Mouse (Mus musculus) frontal cortex, postnatal 25 days (tissue): ENCODE results near the gene Rapgef4.
A peak's percentile ranks its signal among the peaks of the same experiment; 100 is the strongest.
"Not testable (repeated sequence)": the region's sequence is repeated elsewhere in the genome, so short reads cannot be mapped to it uniquely, and the experiment has no call there.

Experiments
- DNase-seq, 2 experiments: peaks; one replicate each; pipeline ENCODE4 v3.0.0; 2022; ENCODE audit warnings: low spot score in 2 of 2

Rapgef4 gene

DNA sequence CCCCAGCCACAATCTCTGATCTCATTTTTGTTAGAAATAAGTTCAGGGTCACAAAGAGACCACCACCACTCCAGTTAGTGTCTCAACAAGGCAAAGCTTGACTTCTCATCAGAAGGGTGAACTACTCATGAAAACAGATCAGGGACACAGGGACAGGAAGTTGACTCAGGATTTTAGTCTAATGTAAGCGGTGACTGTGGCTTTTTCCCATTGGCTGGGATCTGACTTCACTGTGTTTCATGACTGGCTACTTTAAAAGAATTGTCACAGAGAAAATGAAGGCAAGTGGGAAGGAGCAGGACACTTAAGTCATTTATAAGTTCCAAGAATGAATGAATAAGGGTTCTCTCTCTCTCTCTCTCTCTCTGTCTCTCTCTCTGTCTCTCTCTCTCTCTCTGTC lies 45.5 kb downstream of the Rapgef4 start:
- DNase-seq: no peak

DNA sequence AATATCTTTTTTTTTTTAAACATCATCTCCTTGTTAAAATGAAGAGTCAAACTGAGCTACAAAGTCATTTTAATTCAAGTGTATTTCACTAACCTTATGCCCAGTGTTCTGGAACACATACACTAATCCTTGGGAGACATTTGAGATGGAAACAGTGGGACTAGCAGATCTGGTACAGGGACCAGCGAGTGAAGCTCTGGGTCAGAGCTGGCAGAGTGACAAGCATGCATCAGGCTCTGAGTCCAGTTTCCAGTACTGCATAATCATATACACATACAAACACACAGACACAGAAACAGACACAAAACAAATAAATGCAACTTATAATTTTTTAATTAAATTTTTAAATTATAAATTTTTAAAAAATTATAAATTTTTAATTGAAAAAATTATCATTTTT lies 48.0 kb downstream of the Rapgef4 start:
- DNase-seq: no peak

DNA sequence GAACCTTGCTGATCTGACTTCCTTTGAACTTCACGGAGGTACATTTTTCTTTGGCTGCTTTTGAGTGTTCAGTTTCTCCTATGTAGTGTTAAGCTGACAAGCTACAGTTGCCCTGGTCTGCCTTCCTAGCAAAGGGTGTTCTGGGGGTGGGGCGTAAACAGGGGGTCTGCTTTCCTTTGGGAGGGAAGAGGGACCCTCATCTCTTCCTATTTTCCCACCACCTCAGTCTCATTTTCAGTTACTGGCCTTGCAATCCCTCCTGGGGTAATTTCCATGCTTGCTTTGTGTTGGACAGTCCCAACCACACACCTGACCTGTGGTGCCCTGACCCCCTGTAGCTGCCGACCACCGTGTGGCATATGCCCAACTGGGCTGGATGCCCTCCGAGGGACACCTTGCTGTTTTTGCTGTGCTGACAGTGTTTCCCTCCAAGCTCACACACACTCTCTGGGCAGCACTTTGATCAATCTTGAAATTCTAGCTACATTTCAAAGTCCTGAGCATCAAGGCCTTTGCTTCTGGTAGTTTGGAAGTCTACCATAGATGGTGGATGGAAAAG lies 48.6 kb downstream of the Rapgef4 start:
- no peak for DNase-seq

DNA sequence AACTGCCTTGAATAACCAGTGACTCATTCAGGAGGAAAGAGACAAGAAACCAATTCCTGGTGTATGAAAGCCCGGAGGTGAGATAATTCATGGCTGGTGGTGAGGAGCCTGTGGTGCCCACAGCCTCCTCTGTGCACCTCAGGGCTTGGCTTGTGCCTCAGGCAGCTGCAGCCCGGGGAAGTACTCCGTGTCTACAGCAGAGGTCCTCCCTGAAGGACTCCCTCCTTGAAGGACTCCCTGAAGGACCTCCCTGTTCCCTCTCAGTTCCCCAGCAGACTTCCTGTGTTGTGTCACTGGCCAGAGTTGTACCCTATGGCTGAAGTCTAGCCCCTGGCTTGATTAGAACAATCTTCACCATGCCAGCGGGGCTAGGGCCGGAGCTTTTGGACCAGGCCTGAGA lies 50.7 kb downstream of the Rapgef4 start:
- no peak for DNase-seq

DNA sequence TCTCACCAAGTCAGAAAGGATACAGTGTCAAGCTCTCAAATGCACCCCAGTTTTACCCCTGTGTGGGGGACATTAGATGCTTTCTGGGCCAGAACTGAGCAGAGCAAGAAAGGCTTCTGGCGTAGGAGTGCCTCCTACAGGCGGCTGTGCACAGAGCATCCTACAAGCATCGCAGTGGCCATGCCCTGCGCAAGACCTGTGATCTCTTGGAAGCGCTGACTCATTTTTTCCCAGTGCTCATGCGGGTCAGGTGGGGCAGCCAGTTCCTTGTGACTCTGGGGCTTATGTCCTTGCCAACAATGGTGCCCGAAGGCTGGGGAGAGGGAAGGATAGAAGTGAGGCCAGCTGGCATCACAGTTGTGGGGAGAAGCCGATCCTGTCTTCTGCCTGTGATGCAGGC lies 54.6 kb downstream of the Rapgef4 start:
- no peak for DNase-seq

DNA sequence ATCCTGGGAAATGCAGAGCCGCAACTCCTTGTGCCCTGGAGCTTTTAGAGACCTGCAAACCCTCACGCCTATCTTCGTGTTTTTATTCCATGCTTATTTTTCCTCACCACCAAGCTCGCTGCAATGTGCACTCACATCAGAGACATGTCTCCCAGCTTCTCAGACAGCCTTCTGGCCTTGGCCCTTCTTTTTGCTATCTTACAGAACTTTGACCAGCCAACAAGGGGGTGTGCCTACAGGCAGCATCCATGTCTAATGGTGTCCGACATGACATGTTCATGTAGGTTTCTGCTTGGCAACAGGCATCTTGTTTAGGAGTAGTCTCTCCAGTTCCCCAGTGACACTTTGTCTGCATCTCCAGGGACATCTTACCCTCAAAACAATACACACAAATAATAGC lies 56.3 kb downstream of the Rapgef4 start:
- no peak for DNase-seq

DNA sequence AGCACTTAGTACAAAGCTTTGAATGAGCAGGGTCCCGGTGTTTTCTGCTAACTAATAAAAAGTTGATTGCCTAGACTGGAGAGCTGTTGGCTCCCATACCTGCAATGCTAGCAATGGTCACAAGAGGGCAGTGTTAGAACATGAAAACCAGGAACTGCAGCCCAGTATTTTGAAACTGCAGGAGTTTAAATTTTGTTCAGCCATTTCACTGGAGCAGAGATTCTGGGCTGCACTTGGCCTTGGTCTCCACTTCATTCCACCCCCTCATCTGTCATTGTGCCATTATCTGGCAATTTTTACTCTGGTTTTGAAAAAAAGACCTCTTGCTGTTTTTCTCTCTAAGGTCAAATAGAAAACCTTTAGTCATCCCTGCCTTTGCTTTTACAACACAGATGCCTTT lies 57.2 kb downstream of the Rapgef4 start:
- DNase-seq: peak; percentile 76 to 85

DNA sequence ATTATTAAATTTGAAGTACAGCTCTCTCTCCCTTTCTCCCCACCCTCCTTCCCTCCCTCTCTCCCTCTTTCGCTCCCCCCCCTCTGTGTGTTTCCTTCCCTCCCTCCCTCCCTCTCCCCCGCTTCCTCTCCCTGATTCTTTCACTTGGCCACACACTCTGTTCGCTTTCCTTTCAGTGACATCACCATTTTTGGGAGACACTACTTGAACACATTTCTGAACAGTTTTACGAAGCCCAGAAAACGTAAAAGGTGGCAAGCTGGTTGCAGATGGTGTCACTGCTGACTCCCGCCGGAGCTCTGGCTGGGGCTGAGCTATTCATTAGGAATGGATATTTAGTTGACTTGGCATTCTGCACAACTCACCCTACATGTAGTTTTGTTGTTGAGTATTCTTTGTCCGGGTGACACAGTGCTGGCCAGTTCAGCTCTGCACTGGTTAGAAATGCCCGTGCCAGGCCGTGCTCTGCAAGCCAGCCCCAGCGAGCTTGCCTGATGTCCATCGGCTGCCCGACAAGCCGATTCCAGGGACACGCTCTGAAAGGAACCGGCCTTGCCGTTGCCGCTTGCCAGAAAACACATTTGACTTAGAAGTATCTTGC lies 57.7 kb downstream of the Rapgef4 start:
- DNase-seq: no peak

DNA sequence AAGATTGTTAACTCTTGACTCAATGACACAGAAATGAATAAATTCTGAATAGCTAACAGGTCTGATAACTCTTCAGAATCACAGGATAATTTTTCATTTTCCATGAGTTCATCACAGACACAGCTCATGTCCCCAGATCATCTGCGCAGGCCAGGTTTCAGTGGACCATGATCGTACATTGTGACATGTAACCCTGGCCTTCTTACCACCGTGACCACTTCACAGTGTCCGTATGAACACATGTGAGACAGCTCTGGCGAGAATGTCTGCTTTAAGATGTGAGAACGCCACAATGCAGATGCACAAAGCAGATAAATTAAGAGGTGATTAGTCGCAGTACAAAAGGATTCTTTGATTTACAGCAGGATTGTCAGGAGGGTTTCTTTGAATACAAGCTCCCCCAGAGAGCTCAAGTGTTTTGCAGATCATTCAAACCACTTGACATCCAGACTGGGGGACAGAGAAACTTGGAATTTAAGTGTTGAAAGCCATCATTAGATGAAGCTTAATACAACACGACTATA lies 58.5 kb downstream of the Rapgef4 start:
- DNase-seq: no peak

DNA sequence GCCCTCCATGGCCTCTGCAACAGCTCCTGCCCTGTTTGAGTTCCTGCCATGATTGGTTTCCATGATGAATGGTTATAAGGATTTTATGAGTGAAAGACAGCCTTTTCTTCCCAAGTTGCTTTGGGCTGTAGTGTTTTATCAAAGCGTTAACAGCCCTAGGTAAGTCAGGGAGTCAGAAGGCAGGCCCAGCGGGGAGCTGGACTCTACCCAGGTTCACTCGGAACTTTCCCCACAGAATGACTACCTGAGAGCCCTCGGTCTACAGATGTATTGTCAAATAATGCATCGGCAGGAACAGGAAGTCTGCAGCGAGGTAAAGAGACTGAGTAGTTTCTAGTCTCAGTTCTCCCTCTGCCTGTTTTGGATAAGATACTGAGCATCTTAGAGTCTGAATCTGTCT lies 60.0 kb downstream of the Rapgef4 start:
- DNase-seq: no peak

DNA sequence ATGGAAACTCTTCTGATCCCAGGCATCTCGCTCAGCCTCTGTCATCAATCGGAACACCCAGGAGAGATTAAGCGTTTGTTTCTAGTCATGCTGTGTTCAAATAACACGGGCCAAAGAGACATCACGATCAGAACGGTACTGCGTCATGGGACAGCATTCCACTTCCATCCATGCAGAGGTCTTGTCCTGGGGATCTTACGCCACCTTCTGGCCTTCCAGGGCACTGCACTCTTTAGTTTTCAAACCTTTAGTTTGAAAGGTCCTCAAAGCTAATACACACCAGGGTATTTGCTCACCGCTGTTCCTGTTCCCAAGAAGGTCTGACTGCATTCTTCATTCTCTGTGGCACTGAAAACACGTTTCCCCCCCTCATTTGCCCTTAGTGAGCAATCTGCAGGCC lies 61.1 kb downstream of the Rapgef4 start:
- DNase-seq: no peak

DNA sequence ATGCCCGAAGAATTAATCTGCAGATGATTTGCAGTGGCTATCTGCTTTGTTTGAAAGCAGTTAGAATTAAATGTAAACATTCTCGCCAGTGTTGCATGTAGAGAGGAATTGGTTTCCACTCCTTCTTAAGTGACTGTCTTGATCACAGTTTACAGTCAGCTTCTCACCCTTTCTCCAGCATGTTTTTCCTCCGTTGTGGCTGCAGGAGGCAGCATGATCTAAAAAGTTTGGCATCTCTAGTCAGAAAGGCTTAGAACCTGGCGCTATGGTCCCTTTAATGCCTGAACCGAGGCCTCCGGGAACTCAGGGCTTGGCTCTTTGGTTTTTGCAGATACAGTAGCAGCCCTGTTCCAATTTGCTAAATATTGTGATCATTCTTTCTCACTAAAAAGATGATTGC lies 63.2 kb downstream of the Rapgef4 start:
- no peak for DNase-seq

DNA sequence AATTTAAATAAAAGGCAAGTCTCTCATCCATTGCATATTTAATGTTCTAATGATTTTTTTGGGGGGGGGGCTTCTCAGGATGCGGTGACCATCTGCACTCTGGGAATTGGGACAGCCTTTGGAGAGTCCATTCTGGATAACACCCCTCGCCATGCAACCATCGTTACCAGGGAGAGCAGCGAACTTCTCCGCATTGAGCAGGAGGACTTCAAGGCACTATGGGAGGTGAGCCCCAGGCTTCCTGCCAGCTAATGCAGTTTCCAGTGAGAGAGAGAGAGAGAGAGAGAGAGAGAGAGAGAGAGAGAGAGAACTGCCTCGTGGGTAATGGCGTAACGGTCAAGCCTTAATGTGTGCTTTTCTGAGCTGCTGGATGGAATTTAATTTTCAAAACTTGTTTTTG lies 64.0 kb downstream of the Rapgef4 start:
- DNase-seq: no peak

DNA sequence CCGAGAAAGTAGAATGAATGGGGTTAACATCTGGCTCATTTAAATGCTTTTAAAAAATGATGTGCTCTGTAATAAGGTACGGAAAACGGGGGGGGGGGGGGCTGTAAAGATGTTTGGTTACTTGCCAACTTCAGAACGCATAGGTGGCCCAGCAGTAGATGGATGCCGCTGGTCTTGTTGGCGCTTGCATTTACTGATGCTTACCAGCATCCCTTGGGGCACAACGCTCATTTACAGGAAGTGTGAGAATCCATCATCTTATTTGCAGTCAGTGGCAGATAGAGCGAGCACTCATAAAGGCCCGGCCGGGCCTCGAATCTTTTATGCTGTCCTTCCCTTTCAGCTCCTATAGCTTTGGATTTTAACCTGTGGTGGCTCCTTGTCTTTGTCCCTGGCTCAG lies 64.6 kb downstream of the Rapgef4 start:
- DNase-seq: no peak

DNA sequence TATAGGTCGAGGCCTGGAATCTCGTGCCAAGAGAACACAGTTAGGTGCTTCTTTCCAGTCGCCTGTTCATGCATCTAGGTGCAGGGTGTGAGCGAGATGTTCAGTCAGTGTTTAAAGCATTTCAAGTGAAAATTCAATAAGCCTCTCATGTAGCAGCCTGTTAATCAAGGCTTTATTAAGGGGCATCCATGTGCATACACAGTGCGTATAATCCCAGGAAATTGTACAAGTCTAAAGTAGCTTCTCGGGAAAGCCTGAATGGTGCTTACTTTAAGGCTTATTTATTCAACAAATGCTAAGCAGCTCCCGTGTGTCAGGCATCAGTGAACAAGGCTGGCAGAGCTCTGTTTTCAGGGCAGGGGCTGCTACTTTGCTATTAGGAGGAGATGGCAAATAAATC lies 69.4 kb downstream of the Rapgef4 start:
- DNase-seq: no peak

DNA sequence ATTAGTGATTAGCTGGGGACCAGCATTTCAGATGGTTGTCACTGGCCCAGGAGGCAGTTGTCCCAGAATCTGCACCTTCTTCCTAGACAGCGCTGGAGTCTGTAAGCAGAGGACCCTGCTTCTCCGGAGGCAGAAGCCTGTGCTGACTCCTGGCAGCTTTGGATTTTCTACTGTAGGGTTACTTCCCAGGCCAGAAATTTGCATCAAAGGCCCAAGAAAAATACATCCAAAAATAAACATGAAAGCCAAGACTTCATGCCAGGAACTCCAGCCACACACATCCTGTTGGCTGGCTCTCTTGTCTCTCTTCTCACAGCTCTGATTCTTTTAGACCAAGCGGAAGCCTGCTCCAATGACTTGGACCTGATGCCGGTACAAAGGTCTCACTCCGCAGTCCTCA lies 73.2 kb downstream of the Rapgef4 start:
- DNase-seq: no peak

DNA sequence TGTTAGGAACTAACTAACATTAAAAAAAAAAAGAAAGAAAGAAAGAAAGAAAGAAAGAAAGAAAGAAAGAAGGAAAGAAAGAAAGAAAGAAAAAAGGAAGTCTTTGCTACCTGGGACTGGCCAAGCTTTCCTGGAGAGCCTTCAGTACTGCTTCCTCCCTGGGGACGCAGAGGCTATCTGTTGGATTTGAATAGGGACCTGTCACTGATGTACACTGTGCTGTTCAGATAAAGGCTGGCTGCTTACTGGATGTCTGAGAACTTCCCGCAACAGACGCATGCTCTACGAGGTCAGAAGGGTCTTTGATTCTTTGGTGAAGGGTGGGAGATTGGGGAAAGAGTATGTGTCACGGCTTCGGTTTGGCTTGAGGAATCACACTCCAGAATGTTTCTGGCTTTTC lies 73.7 kb downstream of the Rapgef4 start:
- DNase-seq: no peak

DNA sequence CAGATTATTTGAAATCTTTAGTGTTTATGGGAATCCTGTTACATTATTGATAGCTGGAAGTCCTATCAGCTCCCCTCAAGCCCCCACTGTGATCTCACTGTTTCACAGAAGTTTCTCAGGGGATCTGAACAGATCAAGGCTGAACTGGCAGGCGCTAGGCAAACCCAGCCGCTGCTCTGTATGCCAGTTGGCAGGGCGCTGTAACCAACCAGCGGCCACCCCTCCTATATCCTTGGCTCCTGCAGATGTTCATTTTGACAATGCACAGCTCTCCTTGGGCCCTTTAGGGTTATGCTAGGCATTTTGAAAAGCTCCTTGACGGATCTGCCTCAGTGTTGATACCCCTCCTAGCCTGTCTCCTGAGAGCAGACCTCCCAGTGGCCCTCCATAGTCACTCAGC lies 74.4 kb downstream of the Rapgef4 start:
- no peak for DNase-seq

DNA sequence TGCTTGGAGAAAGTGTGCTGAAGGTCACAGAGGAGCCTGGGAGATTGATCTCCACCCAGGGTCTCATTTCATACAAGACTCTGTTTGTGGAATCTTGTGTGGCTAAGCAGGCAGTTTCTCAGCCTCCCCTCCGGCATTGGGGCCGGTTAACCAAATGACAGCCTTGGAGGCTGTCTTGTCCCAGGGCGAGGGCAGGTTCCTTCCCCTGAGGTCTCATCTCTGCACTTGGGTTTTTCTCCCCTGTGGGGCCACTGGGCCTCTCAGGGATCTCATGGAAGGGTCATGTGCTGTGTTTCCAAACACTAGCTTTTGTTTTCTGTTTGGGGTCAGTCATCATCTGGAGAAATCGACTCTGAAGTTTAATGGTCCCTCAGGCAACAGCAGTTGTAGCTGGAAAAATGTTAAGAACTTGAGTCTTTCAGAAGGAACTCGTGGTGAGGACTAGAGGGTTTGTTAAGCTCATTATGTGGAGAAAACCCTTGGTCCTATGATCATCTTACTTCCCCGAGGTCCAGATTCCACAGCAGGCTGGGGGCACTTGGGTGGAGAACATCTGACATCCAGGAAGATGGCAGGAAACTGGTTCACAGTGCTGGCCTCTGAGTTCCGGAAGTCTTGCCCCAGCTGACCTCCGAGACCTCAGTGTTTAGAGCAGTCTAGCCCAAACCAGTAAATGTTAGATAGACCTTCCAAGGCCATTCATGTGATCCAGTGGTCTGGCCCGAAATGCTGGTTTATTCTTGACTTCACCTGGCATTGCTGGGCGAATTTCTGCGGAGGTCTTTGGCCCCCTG lies 75.2 kb downstream of the Rapgef4 start:
- no peak for DNase-seq

DNA sequence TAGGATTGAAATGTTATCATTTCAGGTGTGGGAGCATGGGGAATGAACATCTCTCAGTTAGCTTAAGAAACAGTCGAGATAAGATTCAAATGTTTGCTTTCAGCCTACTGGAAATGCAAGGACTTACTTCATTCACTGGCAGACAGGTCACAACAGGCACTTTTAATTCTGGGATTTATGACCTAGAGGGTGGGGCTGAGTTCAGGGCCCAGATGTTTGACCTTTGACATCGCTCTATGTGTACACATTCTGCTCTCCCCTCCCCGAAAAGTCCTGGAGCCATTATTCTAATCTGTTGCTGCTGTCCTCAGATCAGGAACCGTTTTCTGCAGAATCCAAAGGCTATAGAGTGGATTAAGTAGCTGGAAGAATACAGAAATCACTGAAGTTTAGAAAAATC lies 81.9 kb downstream of the Rapgef4 start:
- no peak for DNase-seq

DNA sequence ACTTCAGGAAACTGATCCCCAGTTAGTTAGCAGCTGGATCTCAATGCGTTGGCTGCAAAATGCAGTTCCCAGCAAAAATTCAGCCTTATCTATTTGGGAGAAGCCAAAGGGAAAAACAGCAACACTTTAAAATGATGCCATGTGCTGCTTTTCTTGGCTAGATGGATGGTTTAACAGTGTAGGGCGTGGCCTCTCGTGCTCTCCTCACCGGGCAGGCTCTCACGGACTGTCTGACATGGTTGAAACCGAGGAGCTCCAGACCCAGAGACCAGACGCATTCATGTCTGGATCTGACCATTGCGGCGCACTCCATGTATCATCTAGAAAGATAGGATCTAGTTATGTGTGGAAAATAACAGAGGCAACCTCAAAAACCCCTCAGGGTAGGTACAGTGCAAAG lies 87.5 kb downstream of the Rapgef4 start:
- DNase-seq: no peak

DNA sequence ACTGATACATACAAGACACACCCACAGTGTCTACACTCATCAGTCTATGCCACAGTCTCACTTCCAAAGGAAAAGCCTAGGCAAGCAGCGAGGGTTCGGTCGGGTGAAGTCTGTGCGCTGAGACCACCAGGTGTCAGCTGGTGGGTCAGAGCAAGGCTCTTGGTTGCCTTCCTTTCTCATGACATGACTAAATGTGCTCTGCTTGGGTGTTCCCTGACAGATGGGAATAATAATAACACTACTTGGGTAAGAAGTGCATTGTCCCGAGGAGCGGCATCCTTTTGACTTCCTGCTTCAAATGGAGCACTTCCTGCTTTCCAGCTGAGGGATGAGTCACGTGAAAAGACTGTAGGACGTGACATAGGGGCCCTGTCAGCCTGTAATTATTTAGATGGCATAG lies 89.0 kb downstream of the Rapgef4 start:
- DNase-seq: no peak

DNA sequence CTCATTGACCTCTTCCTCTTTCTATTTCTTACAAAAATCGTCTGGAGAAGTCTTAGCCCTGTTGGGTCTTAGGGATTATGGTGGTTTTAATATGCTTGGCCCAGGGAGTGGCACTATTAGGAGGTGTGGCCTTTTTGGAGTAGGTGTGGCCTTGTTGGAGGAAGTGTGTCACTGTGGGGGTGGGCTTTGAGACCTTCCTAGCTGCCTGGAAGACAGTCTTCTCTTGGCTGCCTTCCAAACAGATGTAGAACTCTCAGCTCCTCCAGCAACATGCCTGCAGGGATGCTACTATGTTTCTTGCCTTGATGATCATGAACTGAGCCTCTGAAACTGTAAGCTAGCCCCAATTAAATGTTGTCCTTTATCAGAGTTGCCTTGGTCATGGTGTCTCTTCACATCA lies 92.1 kb downstream of the Rapgef4 start:
- DNase-seq: not testable (repeated sequence)
